Mouse (Mus musculus) megakaryocyte, adult 5-6 weeks (primary cell): Measurements from ENCODE around the gene H2afb1. TPM values are rescaled to one million over a fixed set of nuclear protein-coding genes. Genes with fewer than 3 reads are reported as not detected.
"Not testable (repeated sequence)": the region's sequence is repeated elsewhere in the genome, so short reads cannot be mapped to it uniquely, and the experiment has no call there.

Source experiments
- ATAC-seq: 2 replicates; pipeline ENCODE4 v1.8.0; 2016; ENCODE audit warnings: mild to moderate bottlenecking, inconsistent platforms; ENCODE audit not compliant: poor library complexity, severe bottlenecking
- total RNA-seq, 2 experiments: library from RNA; stranded (forward) in 1 of 2; stranded (reverse) in 1 of 2; fragments of 153-499, 151-499 nt in 1 of 2; fragments of 221-1000, 200-1000 nt in 1 of 2; gene quantifications; 2 replicates each; pipeline versions ENCODE4 v1.2.3 to v1.2.4; 2015 to 2017

The H2afb1 gene
- total RNA-seq (2015): not detected in 2 replicates
- not detected in 2 replicates for total RNA-seq (2017)

DNA sequence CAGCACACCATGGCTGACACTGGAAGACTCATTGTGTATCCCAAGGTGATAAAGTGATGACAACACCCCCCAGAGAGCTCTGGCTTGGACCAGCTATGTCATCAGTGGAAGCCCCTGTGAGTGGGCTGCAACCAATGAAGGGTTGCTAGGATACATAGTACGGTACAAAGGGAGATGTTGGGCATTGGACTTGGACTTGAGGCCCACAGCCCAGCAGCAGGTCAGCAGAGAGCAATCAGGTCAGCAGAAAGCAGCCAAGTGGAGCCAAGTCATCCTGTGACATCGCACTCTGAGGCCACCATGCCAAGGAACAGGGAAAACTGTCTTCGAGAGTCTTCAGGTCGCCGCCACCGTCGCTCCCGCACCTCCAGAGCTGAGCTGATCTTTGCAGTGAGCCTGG is at the start of gene H2afb1:
Gene H2afb1, plus strand, starts transcription at position 301 of the 400 bp plus-strand sequence.
- ATAC-seq: not testable (repeated sequence)

GRCm38 (mm10) chrX:117036085-117036484 is 21.5 kb downstream of the H2afb1 start:
- ATAC-seq: no peak
